Mouse (Mus musculus) heart, postnatal 25 days (tissue): ENCODE measurements around the gene Synrg. TPM values are rescaled to one million over a fixed set of nuclear protein-coding genes. Genes with fewer than 3 reads are reported as not detected.

Experiments used
- DNase-seq: peaks from one replicate; pipeline ENCODE4 v3.0.0; 2022; ENCODE audit warnings: low spot score
- intact Hi-C: fragments of 180-260 bp; cut with DNase I; formaldehyde crosslinking; loops from one replicate; pipeline ENCODE4 v1.15.1; 2025
- total RNA-seq, 2 experiments: library from RNA; stranded (reverse); gene quantifications; 2 replicates each; pipeline ENCODE4 v1.2.3; 2021

Gene Synrg
- total RNA-seq, 2 experiments from 2014 or later: 25.7 to 27.4 TPM

GRCm38 (mm10) chr11:84068191-84069033, 104.2 kb downstream of the Synrg start:
- DNase-seq: no peak
- intact Hi-C loops: loop anchor here (1.0 to 5.0 kb wide), 2 partner anchors 61 to 444 kb away; partner anchors contain the start of genes Aatf, Acaca and Tada2a

GRCm38 (mm10) chr11:84069034-84069370, 104.8 kb downstream of the Synrg start, which contains the start of gene Dusp14:
TSS of gene Dusp14 (minus strand) at chr11:84069261.
- intact Hi-C loops: loop anchor here (5.0 kb wide), 1 partner anchor 443 kb away; the partner anchor contains the start of gene Aatf

DNA sequence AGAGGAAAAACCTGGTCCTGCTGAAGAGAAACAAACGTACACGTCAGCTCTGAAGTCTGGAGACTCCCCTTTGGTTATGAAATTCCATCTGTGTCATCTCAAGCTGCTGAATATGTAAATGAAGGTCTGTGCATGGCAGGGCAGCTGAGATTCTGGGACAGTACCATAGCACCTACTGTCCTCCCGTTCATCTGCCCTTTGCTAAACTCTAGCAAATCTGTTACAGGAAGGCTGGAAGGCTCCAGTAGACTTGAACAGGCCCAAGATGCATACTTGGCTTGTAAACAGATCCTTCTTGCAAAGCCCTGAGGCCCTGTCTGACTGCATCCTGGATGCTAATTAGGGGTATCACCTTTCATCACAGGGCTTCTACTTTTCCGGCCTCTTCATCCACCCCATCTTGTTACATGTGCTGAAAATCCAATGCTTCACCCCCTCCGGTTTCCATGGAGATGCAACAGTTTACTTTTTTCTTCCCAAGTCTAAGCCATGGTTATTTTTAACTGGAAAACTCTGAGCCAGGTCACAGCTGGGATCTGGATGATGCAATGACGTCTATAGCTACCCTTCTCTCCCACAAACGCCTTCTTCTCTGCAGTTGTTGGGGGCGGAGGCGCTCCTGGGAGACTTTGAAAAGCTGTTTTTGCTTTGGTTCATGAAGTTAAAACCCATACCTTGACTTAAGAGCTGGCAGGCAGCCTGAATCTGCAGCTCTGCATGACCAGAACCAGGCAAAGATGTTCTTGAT, 108.8 kb downstream of the Synrg start:
- DNase-seq: peak; percentile 21
- intact Hi-C loops: no loop called here

More at GRCm38 (mm10) chr11:84069034-84069370, 104.8 kb downstream of the Synrg start, which contains the start of gene Dusp14:
- DNase-seq: no peak

GRCm38 (mm10) chr11:84073816-84074764, 109.9 kb downstream of the Synrg start:
- intact Hi-C loops: no loop called here
- DNase-seq: no peak

GRCm38 (mm10) chr11:84077008-84077407, 112.8 kb downstream of the Synrg start:
- no peak for DNase-seq
- intact Hi-C loops: no loop called here

DNA sequence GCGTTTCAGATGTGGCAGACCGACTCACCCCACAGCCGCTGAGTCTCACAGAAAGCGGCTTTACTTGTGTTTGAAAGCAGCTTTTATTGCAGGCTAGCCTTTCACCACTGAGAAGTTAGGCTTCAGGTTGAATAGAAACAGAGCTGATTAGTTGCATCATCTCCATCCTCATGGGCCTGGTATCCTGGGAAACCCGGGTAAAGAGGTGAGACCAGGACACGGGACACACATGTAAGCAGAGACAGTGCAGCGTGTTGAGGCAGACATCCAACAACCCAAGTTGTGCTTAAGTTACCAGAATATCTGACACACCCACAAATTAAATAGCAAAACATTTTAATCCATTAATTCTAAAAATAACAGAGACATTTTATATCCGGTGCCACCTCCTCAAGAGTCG, 114.4 kb downstream of the Synrg start:
- intact Hi-C loops: no loop called here
- no peak for DNase-seq

DNA sequence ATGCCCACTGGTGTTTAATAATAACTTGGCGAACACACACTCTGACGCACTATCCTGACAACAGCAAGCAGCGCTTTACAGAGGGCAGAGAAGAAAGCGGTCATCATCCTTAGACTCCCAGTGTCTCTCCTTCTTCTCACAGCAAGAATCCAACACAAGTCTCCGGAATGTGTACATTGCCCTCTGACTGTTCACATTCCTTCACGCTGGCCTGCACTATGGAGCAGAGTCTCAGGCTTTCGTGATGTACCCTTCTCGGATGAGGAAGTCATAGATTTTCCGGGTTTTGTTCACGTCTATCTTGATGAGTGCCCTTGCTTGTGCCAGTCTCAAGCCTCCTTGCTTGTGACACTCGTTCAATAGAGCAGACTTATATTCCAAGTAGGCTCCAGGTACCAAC, 115.1 kb downstream of the Synrg start:
- intact Hi-C loops: no loop called here
- DNase-seq: no peak

DNA sequence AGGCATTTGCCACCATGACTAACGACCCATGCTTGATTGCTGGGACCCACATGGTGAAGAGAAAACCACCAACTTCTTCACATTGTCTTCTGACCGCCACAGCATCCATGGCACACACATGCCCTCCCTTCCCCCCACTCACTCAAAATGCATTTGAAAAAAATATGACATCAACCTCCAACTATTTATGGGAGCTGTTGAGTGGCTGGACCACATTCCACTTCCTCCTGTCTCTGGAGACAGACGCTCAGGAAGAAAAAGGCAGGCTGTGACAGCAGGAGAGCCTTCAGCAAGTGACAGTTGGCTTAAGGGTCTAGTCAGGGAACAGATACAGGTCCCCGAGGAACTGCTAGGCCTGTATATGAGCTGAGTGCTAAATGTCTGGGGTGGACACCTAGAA, 115.7 kb downstream of the Synrg start:
- no peak for DNase-seq

GRCm38 (mm10) chr11:84080327-84080726, 116.1 kb downstream of the Synrg start:
- intact Hi-C loops: no loop called here

More for the DNA sequence above, 115.7 kb downstream of the Synrg start:
- intact Hi-C loops: no loop called here

GRCm38 (mm10) chr11:84081901-84082300, 117.7 kb downstream of the Synrg start:
- intact Hi-C loops: no loop called here
- DNase-seq: no peak

More at GRCm38 (mm10) chr11:84080327-84080726, 116.1 kb downstream of the Synrg start:
- no peak for DNase-seq

GRCm38 (mm10) chr11:84090572-84090971, 126.3 kb downstream of the Synrg start:
- intact Hi-C loops: no loop called here

More at GRCm38 (mm10) chr11:84090572-84090971, 126.3 kb downstream of the Synrg start:
- DNase-seq: no peak

Other genes with a start within 250 kb of the Synrg start
- gene Wfdc21, start 217.5 kb upstream of the Synrg start, total RNA-seq: not detected
- 1 to 10 TPM; 5.3 to 5.9 TPM for gene Heatr6, start 210.7 kb upstream of the Synrg start, total RNA-seq
- not detected for gene Hnf1b, start 114.4 kb upstream of the Synrg start, total RNA-seq
- gene Ddx52, start 22.4 kb upstream of the Synrg start, total RNA-seq: 10 to 100 TPM in 1 of 2 experiments, 1 to 10 TPM in 1; 9.5 to 10.1 TPM
- gene Dusp14, start 104.8 kb downstream of the Synrg start, total RNA-seq: under 1 TPM in 1 of 2 experiments, not detected in 1; 0.55 TPM
- 1 to 10 TPM; 7.0 TPM for gene Tada2a, start 165.2 kb downstream of the Synrg start, total RNA-seq
- gene Acaca, start 165.2 kb downstream of the Synrg start, total RNA-seq: 10 to 100 TPM; 16.5 to 22.1 TPM
- not detected for gene Gm11437, start 203.0 kb downstream of the Synrg start, total RNA-seq